Mouse (Mus musculus) telencephalon, adult 2 months (tissue): ENCODE results near the gene Gpr150.

Experiments used
- DNase-seq: peaks from one replicate; pipeline ENCODE4 v3.0.0-alpha.2; 2011; ENCODE audit warnings: low read depth, low spot score

Gpr150 gene

DNA sequence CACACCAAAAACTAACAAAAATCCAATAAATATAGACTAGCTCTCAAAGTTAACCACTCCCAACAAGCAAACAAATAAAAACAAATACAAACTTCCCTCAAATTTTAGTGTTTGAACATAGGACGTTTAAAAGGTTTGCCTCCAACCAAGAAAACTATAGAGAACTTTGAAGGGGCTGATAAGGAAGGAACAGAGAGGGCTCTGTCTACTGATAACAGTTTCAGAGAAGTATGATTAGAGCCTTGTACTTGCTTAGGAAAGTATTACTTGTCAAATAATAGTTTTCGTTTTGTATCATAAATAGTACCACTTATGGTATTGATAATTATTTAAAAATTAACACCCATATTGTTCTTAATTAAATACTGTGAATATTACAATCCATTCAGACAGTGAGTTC is 42.3 kb downstream of the Gpr150 start:
- no peak for DNase-seq
